Mouse (Mus musculus) embryo, embryonic 10.5 days (tissue): Measurements from ENCODE around the gene Btnl9.
"Not testable (repeated sequence)": the region's sequence is repeated elsewhere in the genome, so short reads cannot be mapped to it uniquely, and the experiment has no call there.

Source experiments
- DNase-seq: peaks from one replicate; pipeline ENCODE4 v3.0.0-alpha.2; 2015; ENCODE audit warnings: low spot score

Gene Btnl9

GRCm38 (mm10) chr11:49176047-49176779, 10.7 kb downstream of the Btnl9 start:
- DNase-seq: not testable (repeated sequence)

DNA sequence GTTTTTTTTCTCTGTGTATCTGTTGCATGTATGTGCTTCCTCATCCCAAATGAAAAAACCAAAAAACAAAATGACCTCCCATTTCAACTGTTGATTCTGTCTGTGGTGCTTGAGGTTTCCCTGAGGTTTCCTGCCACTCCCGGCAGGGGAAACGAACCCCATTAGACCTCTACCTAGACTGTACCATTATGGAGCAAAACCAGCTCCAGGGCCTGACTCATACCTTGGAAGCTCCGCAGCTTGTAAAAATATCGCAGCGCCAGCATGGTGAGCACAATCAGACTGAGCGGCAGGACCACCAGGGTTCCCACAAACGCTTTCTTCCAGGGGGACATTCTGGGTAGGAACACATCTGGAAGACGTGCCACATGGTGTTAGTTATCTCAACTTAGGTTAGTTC, 11.6 kb downstream of the Btnl9 start:
- DNase-seq: no peak

GRCm38 (mm10) chr11:49170576-49170975, 16.4 kb downstream of the Btnl9 start:
- DNase-seq: no peak

DNA sequence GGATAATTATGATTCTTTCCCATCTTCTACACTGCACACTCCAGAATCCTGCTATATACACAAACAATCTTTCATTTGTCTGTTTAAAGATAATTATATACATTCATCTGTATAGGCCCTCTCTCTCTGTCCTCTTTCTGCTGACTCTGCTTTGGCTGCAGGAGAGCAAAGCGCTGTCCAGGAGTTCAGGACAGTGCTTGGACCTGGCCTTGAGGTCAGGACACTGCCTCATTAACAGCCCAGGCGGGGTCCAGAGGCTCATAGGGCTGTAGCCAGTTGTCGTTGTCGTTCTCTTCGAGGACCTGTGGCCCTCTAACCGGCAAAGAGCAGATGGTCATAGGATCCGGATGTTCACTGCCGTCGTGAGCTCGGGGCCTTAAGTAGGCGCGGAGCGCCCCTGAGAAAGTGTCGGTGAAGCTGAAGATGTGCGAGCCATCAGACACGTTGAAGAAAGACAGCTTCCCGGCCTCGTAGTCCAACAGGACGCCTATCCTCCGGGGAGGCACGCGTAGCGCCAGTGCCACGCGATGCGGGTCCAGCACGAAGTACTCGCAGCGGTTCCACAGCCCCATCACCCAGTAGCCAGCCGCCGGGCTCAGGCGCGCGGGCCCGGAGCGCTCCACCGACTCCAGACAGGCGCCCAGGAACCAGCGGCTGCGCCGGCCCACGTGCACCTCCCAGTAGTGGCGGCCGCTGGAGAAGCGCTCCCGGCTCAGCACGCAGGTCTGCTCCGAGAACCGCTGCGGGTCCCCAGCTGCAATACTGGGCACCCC, 17.9 kb downstream of the Btnl9 start:
- peak; percentile 41 for DNase-seq

DNA sequence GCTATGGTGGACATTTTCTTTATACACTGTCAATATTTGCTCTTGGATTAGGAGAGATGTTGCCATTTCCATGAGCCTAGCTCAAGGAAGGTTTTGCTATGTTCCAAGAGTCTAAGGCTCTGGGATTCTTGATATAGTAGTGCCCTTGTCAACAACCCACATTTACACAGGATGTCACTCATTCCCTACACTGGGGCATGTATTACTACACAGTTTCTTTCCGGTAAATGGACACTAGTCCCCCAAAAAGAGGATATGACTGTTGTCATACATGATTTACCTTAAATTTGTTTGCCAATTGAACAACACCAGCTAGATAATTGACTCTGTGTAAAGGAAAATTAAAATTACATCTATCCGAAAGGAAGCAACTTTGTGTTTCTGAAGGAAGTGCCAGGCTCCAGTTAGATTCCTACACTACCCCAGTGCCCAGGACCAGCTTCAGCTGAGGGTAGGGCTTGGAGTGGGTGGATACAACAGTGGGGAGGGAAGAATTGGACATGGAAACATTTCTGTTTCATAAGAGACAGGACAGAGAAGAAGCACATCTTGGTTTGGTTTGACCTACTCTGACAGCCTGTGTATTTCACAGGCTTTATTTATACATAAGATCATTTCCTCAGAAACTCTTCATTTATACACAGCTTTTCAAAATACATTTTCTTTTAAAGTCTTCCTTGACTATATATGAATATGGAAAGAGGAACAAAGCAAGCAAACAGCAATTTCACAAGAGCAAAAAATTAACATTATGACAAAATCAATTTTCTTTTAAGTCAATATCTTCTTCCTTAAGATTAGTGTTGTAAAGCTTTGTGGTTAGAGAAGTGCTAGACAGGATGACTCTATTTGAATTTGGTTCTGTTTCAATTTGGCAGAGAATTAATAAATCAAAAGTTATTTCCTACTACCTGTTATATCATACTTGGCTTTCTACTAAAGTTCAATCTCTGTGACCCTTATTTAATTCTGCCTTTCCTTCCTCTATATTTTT, 29.8 kb downstream of the Btnl9 start:
- no peak for DNase-seq

GRCm38 (mm10) chr11:49154077-49154476, 32.9 kb downstream of the Btnl9 start, which contains the start of gene Olfr1394:
Gene Olfr1394 (plus strand): TSS chr11:49154377.
- DNase-seq: no peak

DNA sequence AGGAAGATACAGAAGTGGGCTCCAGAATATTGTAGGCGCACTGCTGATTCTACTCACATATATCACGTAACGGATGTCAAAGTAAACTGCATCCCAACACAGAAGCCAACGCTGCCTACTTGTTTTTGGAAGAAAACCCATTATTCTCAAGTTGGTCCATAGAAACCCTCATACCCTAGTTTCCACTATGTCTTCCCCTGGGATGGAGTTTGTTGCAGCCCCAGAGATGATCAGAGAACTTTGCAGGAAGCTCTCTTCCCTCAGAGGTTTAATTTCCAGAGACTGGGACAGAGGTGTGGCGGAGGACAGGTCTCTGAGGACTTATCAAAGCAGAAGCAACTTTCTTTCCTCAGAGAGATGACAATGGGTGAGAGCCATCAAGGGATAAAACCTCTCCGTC, 45.0 kb downstream of the Btnl9 start, which contains the start of gene Olfr1395:
Gene Olfr1395 (plus strand): TSS at position 301 of the 400 bp plus-strand sequence.
- DNase-seq: no peak

DNA sequence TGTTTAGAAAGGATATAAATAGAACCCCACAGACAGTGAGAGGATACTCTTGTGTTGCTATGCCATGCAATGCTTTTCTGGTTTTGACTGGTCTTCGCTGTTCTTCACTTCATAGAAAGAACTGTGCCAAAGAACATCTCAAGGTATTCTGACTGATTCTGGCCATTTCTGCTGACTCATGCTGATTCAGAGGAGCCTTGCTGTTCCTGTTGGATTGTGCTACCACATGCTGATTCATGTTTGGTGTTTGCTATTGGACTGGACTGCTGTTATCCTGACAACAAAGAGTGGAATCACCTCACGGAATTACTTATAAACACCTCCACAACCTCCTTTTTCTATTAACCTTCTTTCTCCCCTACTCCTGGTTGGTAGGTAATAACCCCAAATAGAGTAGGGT, 62.8 kb downstream of the Btnl9 start:
- no peak for DNase-seq

- DNase-seq: no peak
Observed at GRCm38 (mm10) chr11:49119635-49120034, 67.3 kb downstream of the Btnl9 start.
